Mouse (Mus musculus) embryonic fibroblast, embryonic 13.5 days (primary cell): ENCODE results near the gene Pla2r1.

Experiments used
- CTCF ChIP-seq: IDR thresholded peaks from 2 replicates; pipeline ENCODE4 v1.5.1; 2011; ENCODE audit warnings: mild to moderate bottlenecking, control low read depth, low read length, moderate library complexity, borderline replicate concordance; ENCODE audit not compliant: insufficient read depth
- POLR2A ChIP-seq: IDR thresholded peaks from 2 replicates; pipeline ENCODE4 v1.6.1; 2011; ENCODE audit warnings: low read depth, mild to moderate bottlenecking, control low read depth, low read length, moderate library complexity

DNA sequence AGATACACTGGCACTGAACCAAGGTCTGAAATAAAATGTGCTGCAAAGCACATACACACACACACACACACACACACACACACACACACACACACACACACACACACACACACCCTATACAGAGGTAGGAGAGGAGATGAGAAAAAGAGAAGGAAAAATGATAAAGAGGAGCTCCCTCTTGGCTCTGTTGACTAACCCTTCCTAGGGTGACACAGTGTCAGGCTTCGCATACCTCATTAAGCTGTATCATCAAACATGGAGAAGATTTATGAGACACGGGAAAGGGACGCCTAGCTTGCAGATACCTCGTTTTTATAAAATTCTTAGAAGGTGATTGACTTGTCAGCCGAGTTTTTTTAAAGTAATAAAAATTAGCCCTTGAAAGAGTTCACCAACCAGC lies 116.3 kb downstream of the Pla2r1 start:
- TF ChIP-seq CTCF (no peak), POLR2A (no peak)
